Mouse (Mus musculus) CD4-positive naive resting alpha-beta T cell, adult 76 days (primary cell): Measurements from ENCODE around the gene Vmn1r75. TPM values are rescaled to one million over a fixed set of nuclear protein-coding genes. Genes with fewer than 3 reads are reported as not detected.

ENCODE experiments used
- total RNA-seq: library from RNA; stranded (reverse); gene quantifications from one replicate; pipeline ENCODE4 v1.2.4, GENCODE M21; 2023

Vmn1r75 gene
- not detected for total RNA-seq

GRCm38 (mm10) chr7:11874330-11874729 lies at the start of gene Vmn1r75:
Gene Vmn1r75, plus strand, starts transcription at chr7:11874630.

GRCm38 (mm10) chr7:11833680-11834079 lies 40.8 kb upstream of the Vmn1r75 start, which contains the start of gene Vmn1r74:
Gene Vmn1r74, plus strand, starts transcription at chr7:11833980.

Other genes starting within 250 kb of the Vmn1r75 start
- gene Vmn1r72, start 194.5 kb upstream of the Vmn1r75 start, total RNA-seq, result not detected
- gene Vmn1r73, start 144.4 kb upstream of the Vmn1r75 start, total RNA-seq, result not detected
- not detected for gene Vmn1r74, start 40.6 kb upstream of the Vmn1r75 start, total RNA-seq
- gene Vmn1r76, start 63.6 kb downstream of the Vmn1r75 start, total RNA-seq, result not detected
- gene Vmn1r77, start 162.1 kb downstream of the Vmn1r75 start, total RNA-seq, result not detected